Mouse (Mus musculus) mesoderm, embryonic 11.5 days (tissue): ENCODE data around the gene 6030458C11Rik.

Experiments used
- DNase-seq: peaks from one replicate; pipeline ENCODE4 v3.0.0-alpha.2; 2012; ENCODE audit warnings: low read depth, low spot score

Gene 6030458C11Rik

GRCm38 (mm10) chr15:12824197-12824952 lies at the start of gene 6030458C11Rik, which contains the start of gene Drosha:
Gene 6030458C11Rik, minus strand, starts transcription at chr15:12824649.
Gene Drosha, plus strand, starts transcription at chr15:12824815.
- peak; percentile 99 for DNase-seq

GRCm38 (mm10) chr15:12867269-12867668 lies 42.8 kb upstream of the 6030458C11Rik start:
- no peak for DNase-seq

GRCm38 (mm10) chr15:12865595-12866314 lies 41.3 kb upstream of the 6030458C11Rik start:
- no peak for DNase-seq

GRCm38 (mm10) chr15:12863669-12864068 lies 39.2 kb upstream of the 6030458C11Rik start:
- DNase-seq = no peak

GRCm38 (mm10) chr15:12862061-12862460 lies 37.6 kb upstream of the 6030458C11Rik start:
- no peak for DNase-seq

- DNase-seq = no peak
These were observed 34.2 kb upstream of the 6030458C11Rik start for GRCm38 (mm10) chr15:12858645-12859044.

- DNase-seq = no peak
These were observed 33.5 kb upstream of the 6030458C11Rik start for GRCm38 (mm10) chr15:12857840-12858516.

GRCm38 (mm10) chr15:12856780-12857179 lies 32.3 kb upstream of the 6030458C11Rik start:
- no peak for DNase-seq

GRCm38 (mm10) chr15:12853471-12853870 lies 29.0 kb upstream of the 6030458C11Rik start:
- no peak for DNase-seq

- no peak for DNase-seq
These were observed 24.9 kb upstream of the 6030458C11Rik start for GRCm38 (mm10) chr15:12849373-12849772.

GRCm38 (mm10) chr15:12848196-12848975 lies 23.9 kb upstream of the 6030458C11Rik start:
- no peak for DNase-seq

- no peak for DNase-seq
These were observed 18.4 kb upstream of the 6030458C11Rik start for GRCm38 (mm10) chr15:12842833-12843232.

GRCm38 (mm10) chr15:12840737-12841136 lies 16.3 kb upstream of the 6030458C11Rik start:
- DNase-seq = no peak

GRCm38 (mm10) chr15:12834231-12834630 lies 9.8 kb upstream of the 6030458C11Rik start:
- DNase-seq = no peak

- no peak for DNase-seq
These were observed 8.9 kb upstream of the 6030458C11Rik start for GRCm38 (mm10) chr15:12833385-12833784.

- DNase-seq = no peak
These were observed 8.2 kb upstream of the 6030458C11Rik start for GRCm38 (mm10) chr15:12832599-12832998.

- DNase-seq = no peak
These were observed 5.4 kb upstream of the 6030458C11Rik start for GRCm38 (mm10) chr15:12829878-12830277.

- no peak for DNase-seq
These were observed 959 bp upstream of the 6030458C11Rik start for GRCm38 (mm10) chr15:12825408-12825807.

- no peak for DNase-seq
These were observed 516 bp upstream of the 6030458C11Rik start for GRCm38 (mm10) chr15:12824965-12825364.

GRCm38 (mm10) chr15:12823455-12824119 lies 862 bp downstream of the 6030458C11Rik start:
- DNase-seq = no peak
